Mouse (Mus musculus) embryonic facial prominence, embryonic 12.5 days (tissue): ENCODE data around the gene Slc31a2. TPM values are rescaled to one million over a fixed set of nuclear protein-coding genes. Genes with fewer than 3 reads are reported as not detected.
A peak's percentile ranks its signal among the peaks of the same experiment; 100 is the strongest.
"Not testable (repeated sequence)": the region's sequence is repeated elsewhere in the genome, so short reads cannot be mapped to it uniquely, and the experiment has no call there.

ENCODE experiments used
- ATAC-seq: fragments of 200-750 bp; cut with Nextera tagmentation; 2 replicates; pipeline ENCODE4 v1.8.0; 2017; ENCODE audit not compliant: insufficient number of reproducible peaks, insufficient read depth, low FRiP score, low TSS enrichment
- H3K27ac ChIP-seq: fragments of 300-500 bp; sonication (generic); 2 replicates; pipeline ENCODE4 v1.5.1; 2016; ENCODE audit warnings: mild to moderate bottlenecking
- H3K27me3 ChIP-seq: fragments of 300-500 bp; sonication (generic); 2 replicates; pipeline ENCODE4 v1.6.1; 2016; ENCODE audit warnings: mild to moderate bottlenecking, moderate library complexity
- H3K36me3 ChIP-seq: fragments of 300-500 bp; sonication (generic); 2 replicates; pipeline ENCODE4 v1.6.1; 2016; ENCODE audit warnings: mild to moderate bottlenecking
- H3K4me1 ChIP-seq: fragments of 300-500 bp; sonication (generic); 2 replicates; pipeline ENCODE4 v1.6.1; 2016
- H3K4me2 ChIP-seq: fragments of 300-500 bp; sonication (generic); replicated peaks from 2 replicates; pipeline ENCODE4 v1.6.1; 2016; ENCODE audit warnings: mild to moderate bottlenecking, moderate library complexity
- H3K4me3 ChIP-seq: fragments of 300-500 bp; sonication (generic); 2 replicates; pipeline ENCODE4 v1.5.1; 2016; ENCODE audit warnings: mild to moderate bottlenecking
- H3K9ac ChIP-seq: fragments of 300-500 bp; sonication (generic); 2 replicates; pipeline ENCODE4 v1.6.1; 2016; ENCODE audit warnings: mild to moderate bottlenecking, moderate library complexity
- H3K9me3 ChIP-seq: fragments of 300-500 bp; sonication (generic); 2 replicates; pipeline ENCODE4 v1.6.1; 2016; ENCODE audit warnings: mild to moderate bottlenecking, moderate library complexity
- WGBS: fragments of 180-500 bp; shearing (Covaris S2); methylation state at CpG from one replicate; pipeline ENCODE4 v1.1.7; 2016; 5-methylcytosine and 5-hydroxymethylcytosine counted together
- polyA plus RNA-seq: library from polyadenylated mRNA; unstranded; fragments of >200 nt; fragmentation: Nextera tagmentation; extraction: Ambion mirVana; gene quantifications from 2 replicates; pipeline ENCODE4 v1.2.1, GENCODE M21; 2016

Slc31a2 gene
- polyA plus RNA-seq, 1 experiment from 2014 or later, result 15.4 TPM

GRCm38 (mm10) chr4:62263133-62263844 is 927 bp downstream of the Slc31a2 start:
- no peak for ATAC-seq
- whole genome bisulfite sequencing, result 46% methylated on average over 7 of the region's 7 CpGs

GRCm38 (mm10) chr4:62265154-62265836 is 2.9 kb downstream of the Slc31a2 start:
- H3K4me2 ChIP-seq, result no peak overlapping the region
- H3K9ac ChIP-seq, result no peak overlapping the region
- no peak overlapping the region for H3K4me3 ChIP-seq
- H3K27me3 ChIP-seq, result no peaks in the 10 kb centered on the region
- no peak overlapping the region for H3K27ac ChIP-seq
- no peaks in the 10 kb centered on the region for H3K4me1 ChIP-seq
- WGBS, result 82% methylated on average over 10 of the region's 10 CpGs
- ATAC-seq, result no peak
- no peaks in the 10 kb centered on the region for H3K9me3 ChIP-seq
- no peaks in the 10 kb centered on the region for H3K36me3 ChIP-seq

More at GRCm38 (mm10) chr4:62263133-62263844, 927 bp downstream of the Slc31a2 start:
- Histone ChIP-seq H3K4me2 (no peak overlapping the region), H3K9me3 (no peaks in the 10 kb centered on the region), H3K4me1 (no peaks in the 10 kb centered on the region), H3K4me3 (no peak overlapping the region), H3K36me3 (no peaks in the 10 kb centered on the region), H3K27me3 (no peaks in the 10 kb centered on the region), H3K9ac (no peak overlapping the region), H3K27ac (no peak overlapping the region)

GRCm38 (mm10) chr4:62266016-62266415 is 3.7 kb downstream of the Slc31a2 start:
- H3K4me2 ChIP-seq, result not testable (repeated sequence)

GRCm38 (mm10) chr4:62267101-62267500 is 4.7 kb downstream of the Slc31a2 start:
- H3K4me3 ChIP-seq, result no peak overlapping the region
- H3K36me3 ChIP-seq, result no peaks in the 10 kb centered on the region
- H3K9ac ChIP-seq, result no peak overlapping the region
- no peak overlapping the region for H3K27ac ChIP-seq
- ATAC-seq, result no peak
- H3K4me1 ChIP-seq, result no peaks in the 10 kb centered on the region
- H3K4me2 ChIP-seq, result no peak overlapping the region
- no peaks in the 10 kb centered on the region for H3K27me3 ChIP-seq
- H3K9me3 ChIP-seq, result no peaks in the 10 kb centered on the region
- WGBS, result 78% methylated on average over 10 of the region's 10 CpGs

More at GRCm38 (mm10) chr4:62266016-62266415, 3.7 kb downstream of the Slc31a2 start:
- WGBS, result 73% methylated on average over 7 of the region's 7 CpGs
- not testable (repeated sequence) for H3K27me3 ChIP-seq, H3K9me3 ChIP-seq, H3K4me1 ChIP-seq, H3K4me3 ChIP-seq, H3K27ac ChIP-seq, H3K36me3 ChIP-seq, H3K9ac ChIP-seq, ATAC-seq

GRCm38 (mm10) chr4:62272696-62273095 is 10.3 kb downstream of the Slc31a2 start:
- Histone ChIP-seq H3K4me2 (no peak overlapping the region), H3K27ac (no peak overlapping the region), H3K9me3 (no peaks in the 10 kb centered on the region), H3K4me3 (no peak overlapping the region), H3K27me3 (no peaks in the 10 kb centered on the region), H3K36me3 (no peaks in the 10 kb centered on the region), H3K9ac (no peak overlapping the region), H3K4me1 (no peaks in the 10 kb centered on the region)
- no peak for ATAC-seq
- WGBS, result 86% methylated on average over 10 of the region's 10 CpGs

GRCm38 (mm10) chr4:62273916-62274315 is 11.6 kb downstream of the Slc31a2 start:
- H3K4me3 ChIP-seq, result no peak overlapping the region

GRCm38 (mm10) chr4:62274841-62275536 is 12.6 kb downstream of the Slc31a2 start:
- Histone ChIP-seq H3K36me3 (no peaks in the 10 kb centered on the region), H3K4me1 (no peaks in the 10 kb centered on the region), H3K27me3 (no peaks in the 10 kb centered on the region), H3K4me3 (no peak overlapping the region), H3K9ac (no peak overlapping the region), H3K27ac (no peak overlapping the region), H3K9me3 (no peaks in the 10 kb centered on the region), H3K4me2 (no peak overlapping the region)
- ATAC-seq, result 0 out of 2 replicates have a peak, but pooled peaks have one; percentile 15
- 16% methylated on average over 12 of the region's 12 CpGs for WGBS

More at GRCm38 (mm10) chr4:62273916-62274315, 11.6 kb downstream of the Slc31a2 start:
- no peak overlapping the region for H3K4me2 ChIP-seq
- ATAC-seq, result no peak
- no peak overlapping the region for H3K9ac ChIP-seq
- no peaks in the 10 kb centered on the region for H3K4me1 ChIP-seq
- no peak overlapping the region for H3K27ac ChIP-seq
- no peaks in the 10 kb centered on the region for H3K9me3 ChIP-seq
- H3K36me3 ChIP-seq, result no peaks in the 10 kb centered on the region
- WGBS, result 93% methylated on average over 10 of the region's 10 CpGs
- H3K27me3 ChIP-seq, result no peaks in the 10 kb centered on the region

- no peak for ATAC-seq
Observed at GRCm38 (mm10) chr4:62276642-62277041, 14.3 kb downstream of the Slc31a2 start.

GRCm38 (mm10) chr4:62277222-62277621 is 14.9 kb downstream of the Slc31a2 start:
- WGBS, result 67% methylated on average over 3 of the region's 3 CpGs
- no peaks in the 10 kb centered on the region for H3K36me3 ChIP-seq
- H3K4me1 ChIP-seq, result no peaks in the 10 kb centered on the region
- H3K9me3 ChIP-seq, result no peaks in the 10 kb centered on the region
- no peaks in the 10 kb centered on the region for H3K27me3 ChIP-seq
- H3K9ac ChIP-seq, result no peak overlapping the region
- H3K27ac ChIP-seq, result no peak overlapping the region
- no peak for ATAC-seq
- H3K4me2 ChIP-seq, result no peak overlapping the region
- H3K4me3 ChIP-seq, result no peak overlapping the region

More at GRCm38 (mm10) chr4:62276642-62277041, 14.3 kb downstream of the Slc31a2 start:
- Histone ChIP-seq H3K36me3 (no peaks in the 10 kb centered on the region), H3K9me3 (no peaks in the 10 kb centered on the region), H3K4me3 (no peak overlapping the region), H3K4me1 (no peaks in the 10 kb centered on the region), H3K27me3 (no peaks in the 10 kb centered on the region), H3K9ac (no peak overlapping the region), H3K27ac (no peak overlapping the region), H3K4me2 (no peak overlapping the region)
- WGBS, result 86% methylated on average over 10 of the region's 10 CpGs

- no peaks in the 10 kb centered on the region for H3K36me3 ChIP-seq
- 84% methylated on average over 4 of the region's 4 CpGs for WGBS
- H3K4me1 ChIP-seq, result no peaks in the 10 kb centered on the region
- H3K9me3 ChIP-seq, result no peaks in the 10 kb centered on the region
- no peak overlapping the region for H3K9ac ChIP-seq
- H3K27me3 ChIP-seq, result no peaks in the 10 kb centered on the region
- no peak overlapping the region for H3K27ac ChIP-seq
- ATAC-seq, result no peak
- no peak overlapping the region for H3K4me3 ChIP-seq
- no peak overlapping the region for H3K4me2 ChIP-seq
Observed at GRCm38 (mm10) chr4:62278081-62278480, 15.7 kb downstream of the Slc31a2 start.

GRCm38 (mm10) chr4:62281319-62281718 is 19.0 kb downstream of the Slc31a2 start:
- Histone ChIP-seq H3K4me1 (no peaks in the 10 kb centered on the region), H3K36me3 (no peaks in the 10 kb centered on the region), H3K9ac (no peak overlapping the region), H3K4me3 (no peak overlapping the region), H3K27me3 (no peaks in the 10 kb centered on the region), H3K27ac (no peak overlapping the region), H3K9me3 (no peaks in the 10 kb centered on the region), H3K4me2 (no peak overlapping the region)
- no peak for ATAC-seq
- WGBS, result 71% methylated on average over 5 of the region's 5 CpGs
